Mouse (Mus musculus): Measurements from ENCODE around the gene Ogdh. TPM values are rescaled to one million over a fixed set of nuclear protein-coding genes. Genes with fewer than 3 reads are reported as not detected.

Ogdh gene
- total RNA-seq, 1 experiment: 68.4 TPM

GRCm38 (mm10) chr11:6267320-6268254 lies 23.8 kb upstream of the Ogdh start, which contains the start of gene Ddx56:
Gene Ddx56 (minus strand): TSS chr11:6267772.
- DNase-seq (ENCODE audit: low read depth, low spot score): peak; percentile 91
- Histone ChIP-seq H3K4me3 (ENCODE audit: insufficient read depth in 1 of 2, low read depth in 1 of 2, low read length in 2 of 2, poor library complexity in 1 of 2, severe bottlenecking in 1 of 2) (peak within 1 kb of the TSS; percentile 76 to 92), H3K4me1 (ENCODE audit: control insufficient read depth in 2 of 2, insufficient read depth in 2 of 2, low read length in 2 of 2, poor library complexity in 1 of 2) (peaks cover 0 to 2% of the 10 kb centered on the region in 2 experiments; a peak in 1 of 4 replicates), H3K9me3 (ENCODE audit: control insufficient read depth, insufficient read depth, low read depth, low read length) (no peaks in the 10 kb centered on the region), H3K9ac (ENCODE audit: insufficient read depth, low read depth, low read length, poor library complexity, severe bottlenecking) (peak within 1 kb of the TSS; percentile 96), H3K27ac (ENCODE audit: insufficient read depth, low read depth, low read length, poor library complexity, severe bottlenecking) (peak within 1 kb of the TSS; percentile 81), H3K36me3 (ENCODE audit: control insufficient read depth, insufficient read depth, low read length, poor library complexity, severe bottlenecking) (peaks cover 41% of the 10 kb centered on the region)
- in situ Hi-C loops (cut with MboI; ENCODE audit: low sequenced_read_pairs in 2 of 2, unreplicated experiment in 2 of 2): loop anchor here in 1 of 2 experiments (10.0 kb wide), 1 partner anchor 273 kb away; no protein-coding TSS in a partner anchor
- TF ChIP-seq MAFK (IDR thresholded peaks at IDR 0.05; ENCODE audit: insufficient read depth, low read depth, low read length): no peak
- peak; percentile 32; the same call in 1 of the 2 replicates for TF ChIP-seq ZNF384 (IDR thresholded peaks at IDR 0.05; ENCODE audit: low read depth, low read length)
- TF ChIP-seq ZC3H11A (IDR thresholded peaks at IDR 0.05; ENCODE audit: borderline replicate concordance, low read depth, low read length): no peak
- peak; percentile 86 for TF ChIP-seq HCFC1 (IDR thresholded peaks at IDR 0.05; ENCODE audit: borderline replicate concordance, insufficient read depth, low read length)

- Histone ChIP-seq H3K4me1 (ENCODE audit: control insufficient read depth in 2 of 2, insufficient read depth in 2 of 2, low read length in 2 of 2, poor library complexity in 1 of 2) (no peaks in the 10 kb centered on the region), H3K27ac (ENCODE audit: insufficient read depth, low read depth, low read length, poor library complexity, severe bottlenecking) (no peak overlapping the region)
- in situ Hi-C loops (cut with MboI; ENCODE audit: low sequenced_read_pairs in 2 of 2, unreplicated experiment in 2 of 2): no loop called here
These were observed 17.8 kb upstream of the Ogdh start for GRCm38 (mm10) chr11:6273607-6274006.

GRCm38 (mm10) chr11:6274387-6275093 lies 16.9 kb upstream of the Ogdh start, which contains the start of gene Tmed4:
Gene Tmed4 (minus strand): TSS chr11:6274870.
- H3K9ac ChIP-seq (ENCODE audit: insufficient read depth, low read depth, low read length, poor library complexity, severe bottlenecking): peak within 1 kb of the TSS; percentile 81
- H3K4me1 ChIP-seq (ENCODE audit: control insufficient read depth in 2 of 2, insufficient read depth in 2 of 2, low read length in 2 of 2, poor library complexity in 1 of 2): no peaks in the 10 kb centered on the region
- TF ChIP-seq ZC3H11A (IDR thresholded peaks at IDR 0.05; ENCODE audit: borderline replicate concordance, low read depth, low read length) (no peak), MAFK (IDR thresholded peaks at IDR 0.05; ENCODE audit: insufficient read depth, low read depth, low read length) (no peak), CHD2 (IDR thresholded peaks at IDR 0.05; ENCODE audit: low read depth, low read length) (no peak), ZNF384 (IDR thresholded peaks at IDR 0.05; ENCODE audit: low read depth, low read length) (no peak), HCFC1 (IDR thresholded peaks at IDR 0.05; ENCODE audit: borderline replicate concordance, insufficient read depth, low read length) (no peak)
- peaks cover 9% of the 10 kb centered on the region for H3K36me3 ChIP-seq (ENCODE audit: control insufficient read depth, insufficient read depth, low read length, poor library complexity, severe bottlenecking)
- H3K9me3 ChIP-seq (ENCODE audit: control insufficient read depth, insufficient read depth, low read depth, low read length): no peaks in the 10 kb centered on the region
- peak; percentile 98 for DNase-seq (ENCODE audit: low read depth, low spot score)
- in situ Hi-C loops (cut with MboI; ENCODE audit: low sequenced_read_pairs in 2 of 2, unreplicated experiment in 2 of 2): no loop called here
- no peak within 1 kb of the TSS for H3K27ac ChIP-seq (ENCODE audit: insufficient read depth, low read depth, low read length, poor library complexity, severe bottlenecking)
- peak within 1 kb of the TSS; percentile 81 to 88 for H3K4me3 ChIP-seq (ENCODE audit: insufficient read depth in 1 of 2, low read depth in 1 of 2, low read length in 2 of 2, poor library complexity in 1 of 2, severe bottlenecking in 1 of 2)

More at GRCm38 (mm10) chr11:6273607-6274006, 17.8 kb upstream of the Ogdh start:
- TF ChIP-seq HCFC1 (IDR thresholded peaks at IDR 0.05; ENCODE audit: borderline replicate concordance, insufficient read depth, low read length): no peak
- TF ChIP-seq CHD2 (IDR thresholded peaks at IDR 0.05; ENCODE audit: low read depth, low read length): no peak
- no peak for TF ChIP-seq MAFK (IDR thresholded peaks at IDR 0.05; ENCODE audit: insufficient read depth, low read depth, low read length)
- TF ChIP-seq ZNF384 (IDR thresholded peaks at IDR 0.05; ENCODE audit: low read depth, low read length): no peak
- no peak for TF ChIP-seq ZC3H11A (IDR thresholded peaks at IDR 0.05; ENCODE audit: borderline replicate concordance, low read depth, low read length)
- Histone ChIP-seq H3K4me3 (ENCODE audit: insufficient read depth in 1 of 2, low read depth in 1 of 2, low read length in 2 of 2, poor library complexity in 1 of 2, severe bottlenecking in 1 of 2) (peak overlapping the region; percentile 81 to 88; a peak in 3 of 4 replicates), H3K36me3 (ENCODE audit: control insufficient read depth, insufficient read depth, low read length, poor library complexity, severe bottlenecking) (peaks cover 9% of the 10 kb centered on the region), H3K9ac (ENCODE audit: insufficient read depth, low read depth, low read length, poor library complexity, severe bottlenecking) (peak overlapping the region; percentile 81; the same call in 1 of the 2 replicates), H3K9me3 (ENCODE audit: control insufficient read depth, insufficient read depth, low read depth, low read length) (no peaks in the 10 kb centered on the region)
- no peak for DNase-seq (ENCODE audit: low read depth, low spot score)

GRCm38 (mm10) chr11:6275094-6275484 lies 16.3 kb upstream of the Ogdh start:
- peaks cover 1% of the 10 kb centered on the region; the same call in 1 of the 2 replicates for H3K9me3 ChIP-seq (ENCODE audit: control insufficient read depth, insufficient read depth, low read depth, low read length)
- in situ Hi-C loops (cut with MboI; ENCODE audit: low sequenced_read_pairs in 2 of 2, unreplicated experiment in 2 of 2): no loop called here
- DNase-seq (ENCODE audit: low read depth, low spot score): no peak
- TF ChIP-seq CHD2 (IDR thresholded peaks at IDR 0.05; ENCODE audit: low read depth, low read length) (no peak), ZNF384 (IDR thresholded peaks at IDR 0.05; ENCODE audit: low read depth, low read length) (no peak), HCFC1 (IDR thresholded peaks at IDR 0.05; ENCODE audit: borderline replicate concordance, insufficient read depth, low read length) (no peak), MAFK (IDR thresholded peaks at IDR 0.05; ENCODE audit: insufficient read depth, low read depth, low read length) (no peak), ZC3H11A (IDR thresholded peaks at IDR 0.05; ENCODE audit: borderline replicate concordance, low read depth, low read length) (no peak)
- H3K27ac ChIP-seq (ENCODE audit: insufficient read depth, low read depth, low read length, poor library complexity, severe bottlenecking): no peak overlapping the region
- H3K36me3 ChIP-seq (ENCODE audit: control insufficient read depth, insufficient read depth, low read length, poor library complexity, severe bottlenecking): peaks cover 9% of the 10 kb centered on the region
- H3K4me1 ChIP-seq (ENCODE audit: control insufficient read depth in 2 of 2, insufficient read depth in 2 of 2, low read length in 2 of 2, poor library complexity in 1 of 2): no peaks in the 10 kb centered on the region
- H3K4me3 ChIP-seq (ENCODE audit: insufficient read depth in 1 of 2, low read depth in 1 of 2, low read length in 2 of 2, poor library complexity in 1 of 2, severe bottlenecking in 1 of 2): peak overlapping the region in 1 of 2 experiments; percentile 88; a peak in 2 of 4 replicates
- H3K9ac ChIP-seq (ENCODE audit: insufficient read depth, low read depth, low read length, poor library complexity, severe bottlenecking): no peak overlapping the region; the same call in 1 of the 2 replicates
